ENCODE assay signal across 9 mouse cellular contexts in the genomic region with DNA sequence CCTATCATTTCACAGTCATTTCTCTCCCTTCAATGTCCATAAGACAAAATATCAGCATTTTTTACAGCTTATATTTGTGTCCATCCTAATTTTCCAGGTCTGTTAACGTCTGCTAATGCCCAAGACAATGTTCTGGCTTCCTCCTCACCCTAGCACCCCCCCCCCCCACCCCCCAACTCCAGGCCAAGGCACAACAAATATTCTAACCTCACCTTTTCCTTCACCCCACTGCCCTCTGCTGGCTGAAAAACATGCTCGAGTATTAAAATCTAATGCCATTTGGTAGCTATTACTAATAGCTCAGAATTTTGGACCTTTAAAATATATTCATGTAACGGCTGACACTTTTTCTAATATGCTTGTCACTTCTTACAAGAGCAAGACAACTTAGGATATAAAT. TPM values are rescaled to one million over a fixed set of nuclear protein-coding genes. Genes with fewer than 3 reads are reported as not detected.
DNase-seq lines count a peak whose midpoint lies in the region; ATAC-seq and TF ChIP-seq lines count a peak whose summit lies in the region.
"Had no signal": no experiment of that assay in that cellular context is flagged by ENCODE, and none has a peak within 500 bp of the region (broad histone marks: within the 10 kb centered on the region; RNA-seq: fewer than 3 reads in every experiment).

No protein-coding gene starts in this region.

- no peak for TF ChIP-seq POLR2A in kidney, adult 2 months (IDR thresholded peaks at IDR 0.05; ENCODE audit: low read depth, low read length)

- peak; percentile 60 for DNase-seq in kidney, adult 2 months
- DNase-seq in kidney, adult 11 months = no peak
- DNase-seq in CD4-positive, CD25-positive, alpha-beta regulatory T cell, adult 2 months (ENCODE audit: low read depth, low spot score) = peak; percentile 67
- peak; percentile 83 for DNase-seq in adipocyte (ENCODE audit: low spot score)
- DNase-seq in embryo, embryonic 11 days = peak; percentile 62
- DNase-seq in layer of hippocampus, postnatal 10 days (ENCODE audit: low spot score in 2 of 2) = peak; percentile 58 to 69
- DNase-seq in stomach, postnatal 0 days (ENCODE audit: low spot score) = peak; percentile 55

- H3K9me3 ChIP-seq in stomach, postnatal 0 days (ENCODE audit: control insufficient read depth, low read length) = no peaks in the 10 kb centered on the region
- H3K9me3 ChIP-seq: neural tube, embryonic 13.5 days had no signal

- no peaks in the 10 kb centered on the region for H3K27me3 ChIP-seq in kidney, adult 2 months (replicated peaks; ENCODE audit: control insufficient read depth, insufficient read depth, low read length)
- H3K27me3 ChIP-seq in stomach, postnatal 0 days (ENCODE audit: control insufficient read depth, insufficient read depth, low read length) = no peaks in the 10 kb centered on the region
- H3K27me3 ChIP-seq: neural tube, embryonic 13.5 days had no signal

- TF ChIP-seq CTCF in kidney, adult 2 months (conservative IDR thresholded peaks at IDR 0.05; ENCODE audit: insufficient read depth, insufficient read length, low read depth, low read length) = peak; percentile 25; the same call in 1 of the 2 replicates
- TF ChIP-seq CTCF in stomach, postnatal 0 days (IDR thresholded peaks at IDR 0.05; ENCODE audit: low read depth) = peak; percentile 77

- H3K9ac ChIP-seq in stomach, postnatal 0 days (ENCODE audit: low read length) = no peak overlapping the region
- H3K9ac ChIP-seq: neural tube, embryonic 13.5 days had no signal

- no peak overlapping the region for H3K4me2 ChIP-seq in stomach, postnatal 0 days (replicated peaks; ENCODE audit: low read depth)
- H3K4me2 ChIP-seq: neural tube, embryonic 13.5 days had no signal

- H3K27ac ChIP-seq in kidney, adult 2 months (ENCODE audit: insufficient read depth, low read depth, low read length) = no peak overlapping the region
- H3K27ac ChIP-seq in stomach, postnatal 0 days (replicated peaks) = no peak overlapping the region
- H3K27ac ChIP-seq: neural tube, embryonic 13.5 days had no signal

- TF ChIP-seq EP300 in stomach, postnatal 0 days (optimal IDR thresholded peaks at IDR 0.05) = no peak

- 5% methylated on average over 3 of the region's 3 CpGs for WGBS in kidney, adult 2 months
- WGBS in stomach, postnatal 0 days = 9% methylated on average over 3 of the region's 3 CpGs

- H3K36me3 ChIP-seq in kidney, adult 2 months (ENCODE audit: control insufficient read depth, insufficient read depth, low read length) = no peaks in the 10 kb centered on the region
- H3K36me3 ChIP-seq in stomach, postnatal 0 days (ENCODE audit: control insufficient read depth, insufficient read depth, low read length) = no peaks in the 10 kb centered on the region
- H3K36me3 ChIP-seq: neural tube, embryonic 13.5 days had no signal

- H3K4me3 ChIP-seq in kidney, adult 2 months (ENCODE audit: insufficient read depth, low read depth, low read length) = no peak overlapping the region
- H3K4me3 ChIP-seq in stomach, postnatal 0 days (ENCODE audit: low read depth, low read length) = no peak overlapping the region
- H3K4me3 ChIP-seq: neural tube, embryonic 13.5 days had no signal

- no peak for ATAC-seq in stomach, postnatal 0 days (ENCODE audit: low FRiP score, low TSS enrichment)
- no peak for ATAC-seq in activated CD4-positive, CD25-positive, alpha-beta regulatory T cell, adult 4 months

- H3K4me1 ChIP-seq in kidney, adult 2 months (ENCODE audit: control insufficient read depth, insufficient read depth, low read length) = no peaks in the 10 kb centered on the region
- no peaks in the 10 kb centered on the region for H3K4me1 ChIP-seq in stomach, postnatal 0 days (replicated peaks; ENCODE audit: control insufficient read depth, insufficient read depth)
- H3K4me1 ChIP-seq: neural tube, embryonic 13.5 days had no signal

RNA-seq across cellular contexts. Expression of a gene that starts 27.4 kb away (rescaled TPM):
- polyA plus RNA-seq in kidney, adult 2 months (2012; rRNA removed) = 17.1 and 17.7 TPM in 2 replicates
- total RNA-seq in layer of hippocampus, postnatal 10 days (2021) = 1 to 10 TPM; 3.7 to 4.3 TPM
- 0.40 and 0.42 TPM in 2 replicates for polyA plus RNA-seq in stomach, postnatal 0 days (2015; fragmentation: Nextera tagmentation; extraction: Ambion mirVana)
- under 1 TPM in 1 of 2 experiments, not detected in 1; 0.26 TPM for polyA plus RNA-seq in activated CD4-positive, CD25-positive, alpha-beta regulatory T cell, adult 4 months (2017; shearing (Covaris generic))

RNA-seq across cellular contexts. Expression of a gene that starts 28.8 kb away (rescaled TPM):
- 7.2 and 10.7 TPM in 2 replicates for polyA plus RNA-seq in kidney, adult 2 months (2012; rRNA removed)
- 10 to 100 TPM; 25.1 TPM for total RNA-seq in layer of hippocampus, postnatal 10 days (2021)
- 2.9 and 3.9 TPM in 2 replicates for polyA plus RNA-seq in stomach, postnatal 0 days (2015; fragmentation: Nextera tagmentation; extraction: Ambion mirVana)
- polyA plus RNA-seq in activated CD4-positive, CD25-positive, alpha-beta regulatory T cell, adult 4 months (2017; shearing (Covaris generic)) = not detected

RNA-seq across cellular contexts. Expression of a gene that starts 44.1 kb away (rescaled TPM):
- polyA plus RNA-seq in kidney, adult 2 months (2012; rRNA removed) = 21.4 and 33.1 TPM in 2 replicates
- 10 to 100 TPM; 41.4 to 50.7 TPM for total RNA-seq in layer of hippocampus, postnatal 10 days (2021)
- 8.4 and 10.7 TPM in 2 replicates for polyA plus RNA-seq in stomach, postnatal 0 days (2015; fragmentation: Nextera tagmentation; extraction: Ambion mirVana)
- polyA plus RNA-seq in activated CD4-positive, CD25-positive, alpha-beta regulatory T cell, adult 4 months (2017; shearing (Covaris generic)) = 1 to 10 TPM; 1.3 to 2.0 TPM

RNA-seq across cellular contexts. Expression of a gene that starts 44.2 kb away (rescaled TPM):
- 14.0 and 22.4 TPM in 2 replicates for polyA plus RNA-seq in kidney, adult 2 months (2012; rRNA removed)
- 10 to 100 TPM; 23.2 to 27.7 TPM for total RNA-seq in layer of hippocampus, postnatal 10 days (2021)
- polyA plus RNA-seq in stomach, postnatal 0 days (2015; fragmentation: Nextera tagmentation; extraction: Ambion mirVana) = 59.5 and 60.4 TPM in 2 replicates
- 10 to 100 TPM; 72.6 to 80.2 TPM for polyA plus RNA-seq in activated CD4-positive, CD25-positive, alpha-beta regulatory T cell, adult 4 months (2017; shearing (Covaris generic))

Comparison
In these comparisons a context has a peak if more than half of its experiments do, and no peak if none do; other contexts are left out.
1. RNA of a gene that starts 27.4 kb away (polyA plus RNA-seq): 17.1 to 17.7 TPM in kidney, adult 2 months; 0.40 to 0.42 TPM in stomach, postnatal 0 days and 0.26 TPM in activated CD4-positive, CD25-positive, alpha-beta regulatory T cell, adult 4 months; every median in the first group is over 10 times any median in the second.